Mouse (Mus musculus) neural tube, embryonic 10.5 days (tissue): ENCODE measurements at regions not wholly inside any gene's neighbourhood (a gene's known extent, or its start where the extent isn't known, plus 50 kb on each side); places are given as distances from the start of the nearest gene placed in this dataset.

ENCODE experiments used
- DNase-seq: peaks from one replicate; pipeline ENCODE4 v3.0.0-alpha.2; 2017; ENCODE audit warnings: low spot score; ENCODE audit errors: extremely low spot score

DNA sequence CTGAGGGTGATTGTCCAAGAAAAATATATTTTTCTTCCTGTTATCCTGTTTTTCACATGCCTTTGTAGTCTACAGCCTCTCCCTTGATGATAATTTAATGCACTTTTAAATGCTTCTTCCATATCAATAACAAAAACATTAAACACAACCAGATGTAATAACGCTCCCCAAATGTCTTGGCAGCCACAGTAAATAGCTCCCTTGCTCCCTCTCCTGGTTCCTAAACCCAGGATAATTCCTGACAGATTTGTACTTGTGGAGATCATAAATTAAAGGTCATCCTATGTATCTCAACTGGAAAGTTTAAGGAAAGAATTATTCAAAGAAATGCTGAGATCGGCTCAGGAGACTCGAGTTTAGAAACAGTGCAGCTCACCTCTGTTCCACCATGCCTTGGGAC is 306.6 kb downstream of the Arl4a start:
- DNase-seq: no peak

DNA sequence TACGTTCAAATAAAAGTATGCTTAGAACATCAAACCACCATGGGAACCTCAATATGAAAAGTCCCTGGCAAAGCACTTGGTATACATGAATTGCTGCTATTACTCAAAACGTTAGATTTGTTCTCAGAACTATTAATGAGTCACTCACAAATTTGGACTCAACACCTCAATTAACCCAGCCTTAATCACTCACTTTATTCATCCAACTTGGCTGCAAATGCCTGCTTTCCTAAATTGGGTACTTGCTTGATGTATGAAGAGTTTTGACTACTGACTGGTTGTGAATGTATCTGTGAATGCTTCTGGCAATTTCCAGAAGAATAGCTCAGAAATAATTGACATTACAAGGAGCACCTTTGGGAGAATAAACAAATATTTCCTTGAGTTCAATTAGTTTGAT is 308.6 kb downstream of the Arl4a start:
- no peak for DNase-seq

DNA sequence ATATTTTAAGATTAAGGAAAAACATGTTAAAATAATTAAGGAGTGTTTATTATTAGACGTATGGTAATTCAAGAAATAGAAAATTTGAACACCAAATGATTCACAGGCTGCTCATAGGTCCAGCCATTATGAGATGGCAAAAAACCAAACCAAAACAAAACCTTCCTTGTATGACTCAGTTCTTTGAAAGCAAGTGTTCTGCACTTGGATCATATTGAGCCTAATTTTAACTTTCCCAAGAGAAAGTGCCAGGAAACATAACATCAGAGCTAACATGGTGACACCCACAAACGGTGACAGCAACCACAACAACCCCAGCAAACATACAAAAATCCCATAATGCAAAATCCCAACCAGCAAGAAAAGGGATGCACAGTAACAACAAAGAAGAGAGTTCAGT is 313.7 kb downstream of the Arl4a start:
- DNase-seq: no peak

DNA sequence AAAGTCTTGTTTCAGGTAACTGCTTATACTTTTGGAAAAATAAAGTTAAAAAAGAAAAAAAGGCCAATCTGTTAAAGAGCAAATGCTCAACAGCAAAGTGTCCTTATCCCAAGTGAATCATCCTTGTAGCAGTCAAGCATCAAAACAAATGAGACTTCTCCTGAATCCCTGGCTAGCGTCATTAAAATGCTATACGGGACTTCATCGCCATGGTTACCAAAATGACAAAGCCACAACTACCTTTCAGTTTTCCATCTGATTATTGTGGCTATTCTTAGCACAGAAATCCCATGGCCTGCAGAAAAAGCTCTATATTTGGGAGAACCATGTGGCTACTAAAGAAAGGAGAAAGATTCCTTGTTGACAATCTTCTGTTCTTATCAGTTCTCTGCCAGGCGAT is 322.7 kb downstream of the Arl4a start:
- no peak for DNase-seq

DNA sequence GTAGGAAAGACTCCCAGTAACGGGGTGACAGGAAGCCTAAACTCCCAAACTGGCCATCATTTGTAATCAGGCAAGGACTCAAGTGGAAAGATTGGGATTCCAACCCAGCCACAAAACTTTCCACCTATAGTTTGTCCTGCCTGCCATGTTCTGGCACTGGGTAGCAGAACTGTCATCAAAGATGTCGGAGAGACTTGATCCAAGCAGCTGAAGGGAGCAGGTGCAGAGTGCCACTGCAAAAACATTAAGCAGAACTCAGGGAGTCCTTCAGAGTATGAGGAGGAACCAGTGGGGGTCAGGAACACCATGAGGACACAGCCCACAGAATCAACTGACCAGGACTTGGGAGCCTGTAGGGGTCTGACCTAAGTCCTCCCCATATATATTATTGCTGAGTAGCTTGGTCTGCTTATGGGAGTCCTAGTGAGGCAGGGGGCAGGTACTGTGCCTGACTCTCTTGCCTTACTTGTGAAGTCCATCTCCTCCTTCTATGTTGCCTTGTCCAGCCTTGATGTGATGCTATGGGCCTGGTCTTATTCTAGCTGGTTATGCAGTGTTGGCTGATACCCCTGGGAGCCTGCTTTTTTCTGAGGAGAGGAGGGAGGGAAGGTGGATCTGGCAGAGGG is 323.5 kb downstream of the Arl4a start:
- no peak for DNase-seq

DNA sequence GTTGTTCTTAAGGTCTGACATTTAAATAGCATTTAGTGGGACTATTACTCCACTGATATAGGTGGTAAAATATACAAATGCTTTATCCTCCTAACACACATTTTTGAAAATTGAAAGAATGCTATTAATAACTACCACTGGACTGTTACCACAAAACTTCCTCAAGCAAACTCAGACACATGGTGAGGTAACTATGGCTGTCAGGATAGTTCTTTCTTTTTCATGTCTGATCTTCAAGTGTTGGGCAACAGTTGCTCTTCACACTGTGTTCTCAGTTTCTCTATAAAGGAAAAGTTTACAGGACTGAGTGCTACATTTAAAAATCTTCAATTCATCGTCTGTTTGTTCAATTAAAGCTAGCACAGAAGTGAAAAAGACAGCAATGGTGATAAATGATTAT is 326.0 kb downstream of the Arl4a start:
- no peak for DNase-seq

DNA sequence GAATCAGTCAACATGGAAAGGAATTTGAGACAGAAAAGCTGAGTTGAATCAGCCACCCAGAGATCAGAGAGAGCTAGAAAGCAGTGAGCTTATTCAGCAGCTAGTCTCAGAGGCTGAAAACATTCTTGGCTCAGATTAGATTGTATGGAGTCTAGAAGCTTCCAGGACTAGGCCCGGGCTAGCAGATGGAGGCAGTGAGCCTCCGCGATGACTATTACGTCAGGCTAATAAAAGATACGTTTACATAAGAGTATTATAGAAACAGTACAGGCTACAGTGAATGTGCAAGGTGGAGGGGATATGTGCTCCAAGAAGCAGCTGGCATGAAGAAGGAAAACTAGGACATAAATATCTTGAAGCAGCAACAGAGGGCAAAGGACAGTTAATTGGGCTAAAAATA is 328.0 kb downstream of the Arl4a start:
- no peak for DNase-seq

DNA sequence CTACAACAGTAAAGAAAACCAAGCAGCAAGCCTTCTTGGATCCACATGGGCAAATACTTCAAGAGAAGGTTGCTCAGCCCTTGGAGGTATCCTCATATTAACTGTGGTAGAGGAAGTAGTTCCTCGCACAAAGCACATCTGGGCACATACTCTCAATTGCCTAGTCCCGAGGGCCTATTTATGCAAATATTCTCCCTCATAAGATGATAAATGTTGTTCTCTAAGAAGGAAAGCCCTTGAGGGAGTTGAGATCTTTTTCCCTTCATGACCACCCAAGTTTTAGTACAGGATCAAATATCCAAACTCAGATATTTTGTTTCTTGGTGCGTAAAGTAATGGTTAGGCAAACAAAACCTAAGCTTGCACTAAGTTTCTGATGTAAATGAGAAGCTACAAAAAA is 340.6 kb downstream of the Arl4a start:
- no peak for DNase-seq

DNA sequence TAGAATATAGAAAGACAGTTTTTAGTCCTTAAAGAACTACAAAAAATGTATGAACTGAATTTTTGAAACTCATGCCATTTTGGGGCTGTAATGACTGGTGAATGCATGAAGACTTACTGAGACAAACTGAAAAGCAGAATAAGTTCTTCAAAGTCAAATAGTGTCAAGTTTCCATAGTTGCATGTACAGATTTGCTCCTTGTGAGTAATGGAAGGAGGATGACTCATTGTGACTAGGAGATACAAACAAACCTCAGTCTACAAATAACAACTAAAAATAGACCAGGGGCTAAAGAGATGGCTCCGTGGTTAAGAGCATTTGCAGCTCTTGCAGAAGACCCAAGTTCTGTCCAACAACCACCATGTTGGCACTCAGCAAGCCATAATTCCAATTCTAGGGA is 342.5 kb downstream of the Arl4a start:
- DNase-seq: no peak

DNA sequence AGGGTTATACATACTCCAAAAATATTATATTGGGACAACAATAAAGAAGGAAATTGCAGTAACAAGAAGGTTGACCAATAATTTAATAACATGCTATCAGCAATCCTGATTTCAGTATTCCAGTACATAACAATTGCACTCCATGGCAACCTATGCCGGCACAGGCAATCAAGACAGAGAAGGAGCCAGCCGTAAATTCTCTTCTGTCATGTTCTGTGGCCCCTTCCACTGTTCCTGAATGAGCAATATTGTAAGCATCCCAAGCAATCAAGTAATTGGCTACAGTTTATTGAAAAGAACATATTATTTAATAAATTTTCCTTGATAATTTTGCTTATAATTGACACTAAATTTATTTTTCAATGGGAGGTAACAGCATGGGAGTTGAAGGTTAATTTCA is 345.8 kb downstream of the Arl4a start:
- no peak for DNase-seq

DNA sequence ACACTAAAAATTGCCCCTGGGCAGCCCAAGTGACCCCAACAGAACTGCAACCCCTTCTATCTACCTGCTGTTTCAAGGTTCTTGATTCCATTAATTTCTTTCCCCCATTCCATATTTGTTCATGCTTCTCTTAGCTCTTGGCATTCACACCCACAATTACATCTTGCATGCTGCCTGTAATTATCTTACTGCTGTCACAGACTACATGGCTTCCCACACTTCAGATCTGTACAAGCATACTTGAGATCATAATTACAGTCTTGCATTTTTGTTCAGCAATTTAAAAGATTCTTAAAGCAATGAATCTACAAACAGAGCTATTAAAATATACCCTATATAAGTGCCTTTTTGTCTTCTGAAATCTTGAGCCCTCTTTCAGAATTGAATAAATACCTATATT is 352.4 kb downstream of the Arl4a start:
- DNase-seq: no peak

DNA sequence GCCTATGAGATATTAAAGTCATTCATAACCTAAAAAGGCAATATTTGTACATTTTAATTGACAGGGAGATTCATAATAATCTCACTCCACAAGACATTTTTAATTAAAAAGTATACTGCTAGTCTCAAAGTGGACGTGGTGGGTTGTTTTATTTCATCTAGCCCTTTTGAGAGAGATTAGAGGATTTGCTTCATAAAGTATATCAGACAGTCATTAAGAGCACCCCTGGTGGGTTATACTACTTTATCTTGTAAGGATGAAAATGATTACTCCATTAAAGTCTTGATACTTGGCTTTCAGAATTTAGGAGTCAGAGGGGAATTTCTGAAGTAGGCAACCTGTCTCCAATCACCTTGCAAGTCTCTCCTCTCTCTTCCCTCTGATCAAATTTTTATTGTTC is 355.7 kb downstream of the Arl4a start:
- DNase-seq: no peak

DNA sequence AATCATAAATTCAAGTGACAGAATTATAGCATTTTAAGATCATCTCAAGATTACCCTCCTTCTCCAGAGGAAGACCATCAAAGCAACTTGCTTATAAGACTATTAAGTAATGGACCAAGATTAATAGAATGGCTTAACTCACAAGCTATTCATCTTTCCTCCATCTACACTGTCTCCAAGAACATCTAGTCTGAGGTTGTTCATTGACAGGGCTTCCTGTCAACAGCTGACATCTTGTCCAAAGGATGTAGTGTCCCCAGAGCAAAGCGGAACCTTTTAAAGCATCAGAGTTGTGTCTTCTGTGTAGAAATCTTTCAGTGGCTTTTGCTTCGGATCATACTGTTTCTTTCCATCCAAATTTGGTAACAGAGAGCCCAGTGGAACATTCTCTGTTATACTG is 362.2 kb downstream of the Arl4a start:
- no peak for DNase-seq

DNA sequence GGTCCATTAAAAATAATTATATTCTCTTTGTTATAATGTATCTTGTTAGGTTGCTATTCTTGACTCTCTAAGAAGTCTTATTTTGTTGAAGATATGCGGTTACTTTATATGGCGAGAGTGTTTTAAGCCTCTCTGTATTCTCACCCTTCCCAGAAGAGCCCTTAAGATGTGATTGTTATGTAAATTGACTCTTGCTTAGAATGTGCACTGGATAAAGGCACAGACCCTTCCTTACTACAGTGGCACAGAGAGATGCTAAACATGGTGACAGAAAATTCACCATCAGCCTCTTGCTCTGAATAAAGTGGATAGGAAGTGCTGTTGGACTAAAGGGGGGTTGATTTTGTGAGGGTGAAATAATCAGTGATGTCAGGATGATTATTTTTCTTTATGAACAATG is 370.1 kb downstream of the Arl4a start:
- no peak for DNase-seq

DNA sequence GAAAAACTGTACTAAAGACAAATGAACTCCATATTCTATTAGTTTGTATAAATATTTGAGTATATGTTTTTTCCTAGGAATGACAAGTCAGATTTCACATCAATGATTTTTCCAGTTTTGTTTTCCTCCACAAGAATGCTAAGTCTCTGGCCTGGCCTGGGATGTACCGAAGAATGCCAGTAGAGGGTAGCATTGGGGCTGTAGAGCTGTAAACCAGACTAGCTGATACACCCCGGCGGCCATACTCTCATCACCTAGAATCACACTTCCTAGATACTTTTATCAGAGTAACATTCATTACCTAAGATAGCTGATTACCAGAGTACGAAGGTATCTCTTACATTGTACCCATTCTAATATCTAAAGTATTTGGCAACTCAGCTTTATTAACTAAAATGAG is 372.4 kb downstream of the Arl4a start:
- DNase-seq: peak; percentile 43

DNA sequence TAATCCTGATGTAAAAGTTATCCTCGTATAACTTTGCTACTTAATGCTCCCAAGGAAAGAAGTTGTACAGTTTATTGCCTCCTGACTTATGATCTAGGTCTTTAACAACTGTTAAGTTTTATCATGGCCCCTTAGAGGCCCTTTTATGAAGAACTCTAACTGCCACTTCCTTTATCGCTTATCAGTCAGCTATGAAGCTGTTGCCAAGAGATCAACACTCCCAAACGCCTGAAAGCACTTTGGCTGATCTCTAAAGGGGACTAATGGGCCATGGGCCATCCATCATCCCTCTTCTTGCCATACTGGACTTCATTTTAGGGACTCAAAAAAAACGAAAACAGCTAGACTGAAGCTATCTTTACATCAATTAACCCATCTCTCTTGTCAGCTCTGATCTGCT is 377.4 kb downstream of the Arl4a start:
- no peak for DNase-seq

DNA sequence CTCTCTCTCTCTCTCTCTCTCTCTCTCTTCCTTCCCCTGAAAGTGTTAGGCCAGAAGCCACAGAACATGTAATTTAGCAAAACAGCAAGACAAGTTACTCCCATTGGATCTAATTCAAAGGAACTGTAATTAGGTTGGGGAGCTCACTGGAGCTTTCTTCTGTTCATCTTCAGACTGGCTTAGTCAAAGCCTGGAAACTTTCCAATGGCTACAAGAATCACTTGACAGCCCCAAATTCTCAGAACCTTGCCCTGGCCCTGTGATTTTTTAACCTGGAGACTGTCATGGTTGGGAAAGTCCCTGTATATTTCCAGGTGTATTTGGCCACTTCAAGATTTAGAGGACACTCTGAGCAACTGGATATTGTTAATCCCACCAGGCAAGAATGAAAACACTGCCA is 381.2 kb downstream of the Arl4a start:
- no peak for DNase-seq

DNA sequence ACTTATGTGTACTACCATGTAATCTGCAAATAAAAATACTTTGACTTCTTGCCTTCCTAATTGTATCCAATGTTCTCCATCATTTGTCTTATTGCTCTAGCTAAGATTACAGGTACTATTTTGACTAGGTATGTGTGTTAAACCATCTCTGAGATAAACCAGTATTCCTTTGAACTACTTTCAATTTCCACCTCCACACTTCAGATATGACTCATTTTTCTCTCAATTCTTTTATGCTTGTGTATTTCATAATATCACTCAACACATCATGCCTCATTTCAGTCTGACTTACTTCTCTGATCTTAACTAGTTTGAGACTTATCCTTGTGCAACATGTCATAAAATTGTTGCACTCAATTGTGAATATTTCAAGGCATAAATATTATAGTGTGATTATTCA is 388.9 kb downstream of the Arl4a start:
- DNase-seq: no peak

DNA sequence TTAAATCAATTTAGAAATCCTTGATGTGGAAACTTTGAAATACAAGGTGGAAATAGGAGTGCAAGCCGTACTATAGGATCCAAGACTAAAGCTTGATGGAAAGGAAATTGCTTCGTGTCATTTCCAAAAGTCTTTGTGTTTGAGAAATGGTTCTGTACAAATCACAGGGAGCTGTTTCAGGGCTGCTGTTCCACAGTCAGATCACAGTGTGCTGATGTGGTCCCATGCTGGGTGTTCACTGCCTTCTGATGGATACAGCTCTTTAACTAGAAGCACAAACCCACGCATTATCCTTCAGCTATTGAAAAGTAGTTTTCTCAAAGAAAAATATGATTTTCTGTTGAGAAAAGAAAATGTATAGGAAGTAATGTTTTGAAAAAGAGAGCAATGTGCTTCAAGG is 391.3 kb downstream of the Arl4a start:
- DNase-seq: no peak

DNA sequence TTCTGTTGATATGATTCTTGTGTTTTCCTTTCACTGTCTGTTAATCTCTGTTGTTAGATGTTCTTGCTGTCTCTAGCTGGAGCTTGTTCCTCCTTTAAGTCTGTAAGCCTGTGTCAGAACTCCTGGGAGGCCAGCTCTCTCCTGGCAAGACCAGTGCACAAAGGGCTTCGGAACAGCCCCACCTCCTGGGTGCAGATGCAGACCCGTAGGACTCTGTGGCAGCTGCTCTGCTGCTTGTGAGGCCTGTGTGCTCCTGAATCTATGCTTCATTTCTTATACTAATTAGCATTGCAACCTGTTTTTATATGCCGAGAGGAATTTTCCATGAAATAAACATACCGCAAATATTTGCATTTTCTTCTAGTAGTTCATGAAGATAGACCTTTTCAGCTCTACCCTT is 392.2 kb downstream of the Arl4a start:
- no peak for DNase-seq

DNA sequence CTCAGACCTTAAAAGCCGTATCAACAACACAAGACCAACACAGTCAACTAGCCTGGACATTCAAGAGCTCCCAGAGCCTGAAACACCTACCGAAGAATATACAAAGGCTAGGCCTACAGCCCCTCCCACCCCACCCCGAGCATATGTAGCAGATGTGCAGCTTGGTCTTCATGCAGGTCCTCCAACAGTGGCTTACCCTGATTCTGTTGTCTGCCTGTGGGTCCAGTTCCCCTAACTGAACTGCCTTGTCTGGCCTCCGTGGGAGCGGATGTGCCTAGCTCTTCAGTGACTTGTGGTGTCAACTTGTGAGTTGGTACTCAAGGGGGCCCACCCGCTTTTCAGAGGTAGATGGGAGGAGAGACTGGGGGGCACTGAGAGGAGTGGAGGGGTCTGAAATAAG is 398.6 kb downstream of the Arl4a start:
- no peak for DNase-seq

DNA sequence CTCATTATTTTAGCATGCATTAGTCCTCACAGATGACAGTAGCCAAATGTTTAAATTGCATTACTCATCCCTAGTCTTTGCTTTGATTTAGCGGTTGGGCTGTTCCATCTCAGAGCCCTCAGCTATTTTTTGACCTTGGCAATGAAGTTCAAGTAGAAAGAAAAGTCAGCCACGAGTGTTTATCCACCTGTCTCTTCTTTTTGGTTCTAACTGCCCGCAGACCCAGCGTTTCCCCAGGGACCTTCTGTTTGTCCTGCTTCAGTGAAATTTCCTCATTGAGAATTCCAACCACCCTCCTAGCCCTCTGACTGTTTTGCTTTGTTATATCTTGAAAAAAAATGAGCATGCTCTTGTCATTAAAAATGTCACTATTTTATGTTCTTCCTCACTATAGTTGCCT is 403.5 kb downstream of the Arl4a start:
- no peak for DNase-seq

DNA sequence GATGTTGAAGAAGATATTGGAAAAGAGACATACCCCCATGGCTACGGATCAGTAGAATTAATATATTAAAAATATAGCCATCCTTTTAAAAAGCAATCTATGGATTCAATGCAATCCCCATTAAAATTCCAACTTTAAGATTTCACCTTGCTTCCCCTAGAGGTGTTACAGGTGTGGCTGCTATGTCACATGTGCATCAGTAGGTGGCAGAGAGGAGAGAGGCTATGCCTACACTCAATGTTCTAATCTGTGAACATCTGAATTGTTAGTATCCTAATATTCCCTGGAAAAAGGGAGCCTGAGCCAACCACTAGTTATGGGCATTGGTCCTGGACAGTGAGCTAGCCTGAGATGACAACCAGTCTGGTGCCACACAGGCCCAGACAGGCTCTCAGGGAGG is 416.6 kb downstream of the Arl4a start:
- DNase-seq: no peak

DNA sequence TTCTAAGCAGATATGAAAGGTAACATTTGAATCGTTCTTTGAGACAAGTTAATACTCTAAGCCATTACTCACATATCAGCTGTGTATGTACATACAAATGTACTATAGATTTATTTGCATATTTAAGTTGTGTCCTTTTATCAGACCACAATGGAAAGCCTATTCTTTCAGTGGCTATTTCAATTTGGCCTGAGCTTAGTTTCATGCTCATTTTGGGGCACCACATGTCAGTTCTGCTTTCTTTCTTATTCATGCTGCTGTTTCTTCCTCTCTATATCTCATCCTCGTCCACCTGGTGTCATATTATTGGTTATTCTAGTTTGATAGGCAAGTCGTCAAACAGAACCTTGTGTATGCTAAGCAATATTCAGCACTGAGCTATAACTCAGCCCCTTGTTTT is 432.5 kb downstream of the Arl4a start:
- no peak for DNase-seq
